Mouse (Mus musculus): ENCODE data around the gene Ccnjl.

GRCm38 (mm10) chr11:43559515-43560292 lies 31.1 kb downstream of the Ccnjl start:
- no peak for TF ChIP-seq CTCF (IDR thresholded peaks at IDR 0.05)
- TF ChIP-seq EP300 (IDR thresholded peaks at IDR 0.05): no peak
